Mouse (Mus musculus) left cerebral cortex, adult 2 months (tissue): ENCODE results near the gene Cep152. TPM values are rescaled to one million over a fixed set of nuclear protein-coding genes. Genes with fewer than 3 reads are reported as not detected.

Experiments used
- DNase-seq, 2 experiments: peaks; one replicate each; pipeline ENCODE4 v3.0.0; 2021 to 2022; ENCODE audit warnings: low spot score in 2 of 2, mixed read lengths in 1 of 2; ENCODE audit errors: extremely low spot score in 1 of 2
- H3K27ac ChIP-seq: fragments of 200-600 bp; 2 replicates; pipeline ENCODE4 v1.8.1; 2022
- H3K4me3 ChIP-seq: fragments of 200-600 bp; 2 replicates; pipeline ENCODE4 v1.8.1; 2022
- CTCF ChIP-seq: fragments of 200-600 bp; IDR thresholded peaks from 2 replicates; pipeline ENCODE4 v1.8.1; 2022; ENCODE audit warnings: antibody characterized with exemption, mild to moderate bottlenecking, moderate library complexity
- intact Hi-C: fragments of 180-260 bp; cut with DNase I; formaldehyde crosslinking; loops from one replicate; pipeline ENCODE4 v1.15.1; 2025
- long read RNA-seq, 2 experiments: library from polyadenylated mRNA; stranded (forward); transcript quantifications; one replicate each; pipeline ENCODE4 v2.0.0; 2021; ENCODE audit warnings: borderline mapping rate in 2 of 2
- total RNA-seq, 2 experiments: library from RNA; stranded (reverse); gene quantifications; 2 replicates each; pipeline ENCODE4 v1.2.3; 2021

Cep152 gene
- 1 to 10 TPM; 2.6 TPM for total RNA-seq
- long read RNA-seq, experiment 1, partial matches to known transcripts: 1 of 2 reads
- long read RNA-seq, experiment 1, other reads (novel, unspliced or antisense): 1 of 2 reads
- long read RNA-seq, experiment 2, partial matches to known transcripts: 0 of 7 reads
- long read RNA-seq, experiment 2, other reads (novel, unspliced or antisense): 7 of 7 reads

DNA sequence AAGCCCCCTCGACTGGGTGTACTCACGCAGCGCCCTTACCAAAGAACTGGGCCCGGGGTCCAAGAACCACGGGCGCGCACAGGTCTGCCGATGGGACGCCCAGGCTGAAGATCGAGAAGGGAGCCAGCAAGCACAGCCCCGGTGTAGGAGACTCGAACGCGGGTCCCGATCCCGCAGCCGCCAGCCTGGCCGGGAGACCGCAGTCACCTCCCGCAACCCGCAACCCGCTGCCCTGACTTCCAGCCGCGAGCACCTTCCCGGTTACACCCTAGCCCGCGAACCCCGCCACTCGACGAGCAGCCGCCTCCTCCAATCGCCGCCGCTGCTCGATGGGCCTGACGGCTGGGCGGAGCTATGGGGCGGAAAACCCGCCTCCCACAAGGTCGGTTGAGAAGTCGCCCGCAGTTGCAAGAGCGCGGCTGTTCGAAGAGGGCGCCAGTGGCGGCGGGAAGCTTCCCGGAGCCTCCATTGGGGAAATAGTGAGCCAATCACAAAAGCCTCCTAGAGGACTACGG, at the start of gene Cep152:
Cep152 (minus strand) TSS at position 277 of the 515 bp plus-strand sequence.
- peak within 1 kb of the TSS; percentile 87 for H3K4me3 ChIP-seq
- peak; percentile 97 for DNase-seq
- peak; percentile 57 for TF ChIP-seq CTCF
- peak within 1 kb of the TSS; percentile 52; the same call in 1 of the 2 replicates for H3K27ac ChIP-seq
- intact Hi-C loops: no loop called here

DNA sequence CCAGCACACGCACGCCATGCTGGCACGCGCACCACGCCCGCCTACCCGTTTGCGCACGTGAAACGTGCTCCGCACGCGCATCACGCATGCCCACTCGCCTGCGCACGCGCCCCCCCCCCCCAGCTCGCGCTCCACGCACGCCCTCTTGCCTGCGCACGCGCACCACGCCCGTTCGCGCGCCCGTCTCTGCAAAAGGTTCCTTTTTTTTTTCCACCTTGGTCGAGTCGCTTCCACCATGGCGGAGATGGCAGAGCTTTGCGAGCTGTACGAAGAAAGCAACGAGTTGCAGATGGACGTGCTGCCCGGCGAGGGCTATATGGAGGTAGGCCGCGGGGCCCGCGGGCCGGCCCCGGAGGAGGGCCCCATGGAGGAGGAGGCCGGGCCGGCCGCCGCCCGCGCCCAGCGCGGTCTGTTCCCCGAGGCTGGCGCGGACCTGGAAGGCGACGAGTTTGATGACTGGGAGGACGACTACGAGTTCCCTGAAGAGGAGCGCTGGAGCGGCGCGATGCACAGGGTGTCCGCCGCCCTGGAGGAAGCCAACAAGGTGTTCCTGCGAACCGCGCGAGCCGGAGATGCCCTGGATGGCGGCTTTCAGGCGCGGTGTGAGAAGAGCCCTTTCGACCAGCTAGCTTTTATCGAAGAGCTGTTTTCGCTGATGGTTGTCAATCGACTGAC, 48.2 kb upstream of the Cep152 start, which contains the start of gene Eid1:
Eid1 (plus strand) TSS at position 139 of the 675 bp plus-strand sequence.
- intact Hi-C loops: loop anchor here (2.0 to 5.0 kb wide), 2 partner anchors 52 to 149 kb away; partner anchors contain the start of gene Shc4
- Histone ChIP-seq H3K27ac (peak within 1 kb of the TSS; percentile 95), H3K4me3 (peak within 1 kb of the TSS; percentile 75)
- peak; percentile 81 to 85 for DNase-seq
- no peak for TF ChIP-seq CTCF

DNA sequence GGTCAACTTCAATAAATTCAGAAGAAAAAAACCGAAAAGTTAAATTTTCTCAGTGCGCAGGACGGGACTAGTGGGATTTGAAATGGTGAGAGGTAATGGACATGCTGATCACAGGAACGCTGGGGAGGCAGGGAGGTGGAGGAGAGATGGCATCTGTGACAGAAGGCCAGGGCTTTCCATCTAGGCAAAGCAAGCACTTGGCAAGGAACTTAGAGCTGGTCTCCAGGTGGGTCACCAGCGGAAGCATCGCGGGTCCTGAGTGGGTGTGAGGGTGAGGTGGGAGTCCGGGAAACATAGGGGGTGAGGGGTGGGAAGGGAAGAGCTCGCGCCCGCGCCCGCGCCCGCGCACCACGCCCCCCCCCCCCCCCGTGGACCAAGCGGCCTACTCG, 47.6 kb upstream of the Cep152 start:
- Histone ChIP-seq H3K27ac (peak overlapping the region; percentile 95), H3K4me3 (peak overlapping the region; percentile 75)
- no peak for TF ChIP-seq CTCF
- intact Hi-C loops: loop anchor here (2.0 to 5.0 kb wide), 2 partner anchors 52 to 150 kb away; partner anchors contain the start of gene Shc4
- DNase-seq: no peak

DNA sequence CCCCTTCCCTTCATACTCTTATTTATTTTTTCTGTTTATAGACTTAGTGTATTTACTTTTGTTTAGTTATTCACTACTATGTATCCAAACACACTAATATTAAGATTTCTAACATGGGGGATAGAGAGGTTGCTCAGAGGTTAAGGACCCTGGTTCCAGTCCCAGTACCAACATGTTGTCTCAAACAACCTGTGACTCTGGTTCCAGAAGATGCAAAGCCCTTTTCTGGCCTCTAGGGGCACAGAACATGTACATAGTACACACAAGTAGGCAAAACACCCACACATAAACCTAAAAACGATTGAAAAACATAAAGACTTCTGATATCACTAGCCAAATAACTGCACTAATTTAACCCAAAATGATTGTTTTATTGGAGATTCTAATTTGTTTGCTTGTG, 45.9 kb upstream of the Cep152 start:
- intact Hi-C loops: loop anchor here (5.0 kb wide), 1 partner anchor 151 kb away; no protein-coding TSS in a partner anchor
- peak; percentile 41 for TF ChIP-seq CTCF
- DNase-seq: no peak
- no peak overlapping the region for H3K4me3 ChIP-seq
- no peak overlapping the region for H3K27ac ChIP-seq

DNA sequence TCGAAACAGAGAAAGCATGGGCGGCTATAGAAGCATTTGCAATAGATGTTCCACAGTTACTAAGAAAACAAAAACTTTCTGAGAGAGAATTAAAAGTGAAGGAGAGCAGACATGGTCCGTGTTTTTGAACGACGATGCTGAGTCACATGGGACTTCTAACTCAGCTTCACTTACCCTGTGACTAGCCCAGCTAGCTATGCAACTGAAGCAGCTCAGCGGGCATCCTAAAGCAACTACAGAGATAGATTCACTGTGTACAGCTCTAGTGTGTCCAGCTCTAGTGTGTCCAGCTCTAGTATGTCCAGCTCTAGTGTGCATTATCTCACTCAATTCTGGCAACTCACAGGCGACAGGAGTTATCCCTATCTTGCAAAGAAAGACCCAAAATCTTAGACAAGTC, 42.8 kb upstream of the Cep152 start:
- no peak overlapping the region for H3K4me3 ChIP-seq
- no peak for DNase-seq
- intact Hi-C loops: no loop called here
- TF ChIP-seq CTCF: no peak
- H3K27ac ChIP-seq: no peak overlapping the region

DNA sequence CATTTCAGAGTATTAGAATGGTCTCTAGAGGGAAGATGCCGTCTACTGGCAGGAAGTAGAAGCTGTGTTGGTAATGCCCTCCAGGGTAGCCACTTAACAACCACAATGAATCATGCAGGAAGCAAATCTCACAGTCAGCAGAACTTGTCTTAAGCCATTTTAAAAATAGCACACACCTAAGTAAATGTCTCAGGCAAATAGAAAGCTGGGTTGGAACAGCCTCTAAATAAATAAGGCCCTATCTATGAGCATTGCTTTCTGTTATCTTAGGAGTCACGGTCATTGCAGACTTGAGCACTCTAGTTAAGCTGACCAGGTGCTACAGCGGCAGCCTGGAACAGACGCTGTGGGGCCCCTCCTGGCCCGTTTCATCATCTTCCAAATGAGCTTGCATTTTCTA, 42.3 kb upstream of the Cep152 start:
- no peak overlapping the region for H3K4me3 ChIP-seq
- no peak; the same call in 1 of the 2 replicates for TF ChIP-seq CTCF
- intact Hi-C loops: no loop called here
- DNase-seq: no peak
- no peak overlapping the region for H3K27ac ChIP-seq

DNA sequence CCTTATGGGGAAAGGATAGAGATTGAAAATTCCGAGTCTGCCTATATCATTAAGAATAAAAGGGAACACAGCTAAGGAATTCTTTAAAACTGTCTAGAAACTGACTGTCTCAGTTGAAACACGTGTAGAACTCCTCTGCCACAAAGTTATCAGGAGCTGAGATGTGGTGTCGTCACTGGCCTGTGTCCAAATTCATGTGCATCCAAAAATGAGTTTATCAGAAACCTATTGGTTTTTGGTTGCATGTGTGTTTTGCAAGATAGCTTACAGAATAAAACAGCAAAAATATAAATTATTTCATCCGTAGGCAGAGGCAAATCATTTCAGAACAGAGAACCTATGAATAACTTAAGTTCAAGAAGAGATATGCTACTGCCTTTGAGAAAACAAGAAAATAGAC, 41.8 kb upstream of the Cep152 start:
- H3K4me3 ChIP-seq: no peak overlapping the region
- intact Hi-C loops: no loop called here
- no peak for TF ChIP-seq CTCF
- H3K27ac ChIP-seq: no peak overlapping the region
- no peak for DNase-seq

DNA sequence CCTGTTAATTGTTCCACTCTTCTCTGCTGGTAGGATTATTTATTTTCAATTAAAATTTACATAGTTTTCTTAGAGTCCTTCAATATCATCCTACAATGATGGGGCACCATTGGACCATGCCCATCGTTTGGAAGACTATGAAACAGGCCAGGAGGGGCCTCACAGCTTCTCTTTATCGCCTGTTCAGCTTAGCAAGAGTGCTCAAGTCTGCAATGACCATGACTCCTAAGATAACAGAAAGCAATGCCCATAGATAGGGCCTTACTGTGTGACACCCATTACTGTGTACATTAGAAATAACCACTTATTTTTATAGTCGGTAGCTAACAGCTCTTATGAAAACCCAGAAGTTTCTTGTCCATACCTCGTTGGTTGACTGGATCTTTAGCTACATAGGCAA, 41.0 kb upstream of the Cep152 start:
- intact Hi-C loops: no loop called here
- no peak for DNase-seq
- no peak for TF ChIP-seq CTCF
- Histone ChIP-seq H3K27ac (no peak overlapping the region), H3K4me3 (no peak overlapping the region)

DNA sequence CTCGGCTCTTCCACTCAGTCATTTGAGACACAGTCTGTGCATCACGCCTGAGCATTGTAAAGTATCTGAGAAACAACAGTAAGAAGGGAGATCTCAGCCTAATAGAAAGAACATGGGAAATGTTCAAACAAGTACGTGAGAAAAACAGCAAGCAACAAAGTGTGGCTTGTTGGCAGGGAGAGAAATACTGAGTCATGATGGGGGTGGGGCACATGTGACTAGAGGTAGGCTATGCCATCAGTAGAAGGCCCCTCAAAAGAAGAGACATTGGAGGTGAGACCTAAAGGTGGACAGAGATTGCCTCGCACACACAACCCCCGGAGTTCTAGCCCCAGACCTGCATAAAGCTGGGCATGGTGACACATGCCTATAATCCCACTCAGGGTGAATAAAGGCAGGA, 40.3 kb upstream of the Cep152 start:
- Histone ChIP-seq H3K27ac (no peak overlapping the region), H3K4me3 (no peak overlapping the region)
- intact Hi-C loops: no loop called here
- no peak for TF ChIP-seq CTCF
- no peak for DNase-seq

DNA sequence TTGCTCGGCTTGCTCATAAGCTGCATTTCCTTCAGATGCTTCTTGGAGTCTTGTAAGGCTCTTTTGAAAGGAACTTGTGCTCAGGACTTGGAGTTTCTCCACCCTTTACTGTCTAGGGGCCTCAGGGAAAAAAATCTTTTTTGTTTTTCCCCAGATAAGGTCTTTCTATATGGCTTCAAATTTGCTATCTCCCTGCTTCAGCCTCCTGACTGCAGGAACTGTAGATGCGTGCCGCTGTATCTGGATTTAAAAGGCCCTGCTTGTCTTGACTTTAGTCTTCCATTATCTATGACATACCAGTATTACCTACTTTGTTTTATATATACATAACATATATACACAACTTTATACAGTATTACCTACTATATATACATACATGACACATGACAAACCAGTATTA, 37.6 kb upstream of the Cep152 start:
- no peak overlapping the region for H3K27ac ChIP-seq
- H3K4me3 ChIP-seq: no peak overlapping the region
- no peak for TF ChIP-seq CTCF
- no peak for DNase-seq
- intact Hi-C loops: loop anchor here (5.0 kb wide), 1 partner anchor 700 kb away; no protein-coding TSS in a partner anchor

DNA sequence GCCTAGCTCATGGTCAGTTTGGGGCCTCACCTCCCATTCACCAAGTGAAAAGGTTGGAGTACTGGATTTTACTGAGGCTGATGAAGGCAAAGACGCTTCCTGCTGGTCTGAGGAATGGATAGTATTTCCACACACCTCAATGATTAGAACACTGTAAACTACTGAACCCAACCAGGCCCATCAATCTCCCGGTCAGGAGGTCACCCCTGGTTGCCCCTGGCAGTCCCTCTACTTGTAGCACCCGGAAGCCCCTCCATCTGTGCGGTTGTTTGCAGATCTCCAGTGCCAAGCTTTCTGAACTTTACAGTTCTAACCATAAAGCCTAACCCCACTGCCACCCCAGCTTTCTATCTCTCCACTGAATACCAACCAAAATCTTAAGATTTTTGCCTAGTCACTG, 36.2 kb upstream of the Cep152 start:
- DNase-seq: no peak
- intact Hi-C loops: loop anchor here (2.0 to 5.0 kb wide), 2 partner anchors 701 to 860 kb away; no protein-coding TSS in a partner anchor
- no peak for TF ChIP-seq CTCF
- H3K4me3 ChIP-seq: no peak overlapping the region
- no peak overlapping the region for H3K27ac ChIP-seq

DNA sequence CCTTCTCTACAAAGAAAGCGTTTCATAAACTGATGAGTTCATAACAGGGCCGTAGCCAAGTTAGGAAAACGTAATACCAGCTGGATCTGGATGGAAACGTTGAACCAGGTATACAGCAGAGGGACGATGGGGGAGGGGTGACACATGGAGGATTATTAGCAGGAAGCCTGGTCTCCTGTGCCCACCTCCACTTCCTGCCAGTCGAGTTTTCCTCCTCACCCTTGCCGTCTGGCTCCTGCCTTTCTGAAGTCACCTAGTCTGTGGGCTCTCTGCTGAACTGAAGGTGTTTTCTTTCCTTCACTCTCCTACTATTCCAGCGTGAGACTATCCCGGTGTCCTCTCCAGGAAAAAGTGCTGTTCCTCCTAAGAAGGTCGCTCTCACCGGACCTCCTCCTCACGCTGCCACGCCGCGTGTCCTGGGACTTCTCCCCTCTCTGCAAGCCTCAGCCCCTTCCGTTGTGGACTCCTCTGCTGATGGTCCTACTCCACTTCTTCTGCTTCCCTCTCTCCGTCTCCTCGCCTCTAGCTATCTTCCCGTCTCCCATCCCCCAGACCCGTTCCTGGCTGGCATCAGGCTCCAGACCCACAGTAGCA, 35.7 kb upstream of the Cep152 start:
- intact Hi-C loops: loop anchor here (1.0 to 5.0 kb wide), 3 partner anchors 71 to 860 kb away; no protein-coding TSS in a partner anchor
- no peak for TF ChIP-seq CTCF
- DNase-seq: no peak
- H3K27ac ChIP-seq: no peak overlapping the region
- no peak overlapping the region for H3K4me3 ChIP-seq
